Mouse (Mus musculus) cerebellum, adult 2 months (tissue): Measurements from ENCODE around the gene Pacsin1. TPM values are rescaled to one million over a fixed set of nuclear protein-coding genes. Genes with fewer than 3 reads are reported as not detected.

Experiments
- DNase-seq, 2 experiments: peaks; one replicate each; pipeline ENCODE4 v3.0.0; 2021
- H3K27ac ChIP-seq: fragments of 200-500 bp; 2 replicates; pipeline ENCODE4 v1.5.1; 2012; ENCODE audit warnings: low read length, control low read depth, inconsistent platforms; ENCODE audit not compliant: insufficient read depth
- H3K27me3 ChIP-seq: fragments of 200-500 bp; 2 replicates; pipeline ENCODE4 v1.6.1; 2012; ENCODE audit warnings: inconsistent platforms, mild to moderate bottlenecking, low read length, moderate library complexity; ENCODE audit not compliant: control insufficient read depth, insufficient read depth
- H3K4me1 ChIP-seq: fragments of 200-500 bp; 2 replicates; pipeline ENCODE4 v1.6.1; 2011; ENCODE audit warnings: low read length; ENCODE audit not compliant: control insufficient read depth, insufficient read depth
- H3K4me3 ChIP-seq: fragments of 200-500 bp; replicated peaks from 2 replicates; pipeline ENCODE3; 2011; ENCODE audit warnings: mild to moderate bottlenecking, low read depth, low read length, control low read depth; ENCODE audit not compliant: insufficient read depth
- CTCF ChIP-seq: fragments of 200-500 bp; IDR thresholded peaks from 2 replicates; pipeline ENCODE4 v1.5.1; 2011; ENCODE audit warnings: low read depth, mild to moderate bottlenecking, control low read depth, low read length, moderate library complexity, borderline replicate concordance; ENCODE audit not compliant: insufficient read depth
- POLR2A ChIP-seq: fragments of 200-500 bp; IDR thresholded peaks from 2 replicates; pipeline ENCODE4 v1.6.1; 2011; ENCODE audit warnings: low read length, control low read depth, borderline replicate concordance; ENCODE audit not compliant: insufficient read depth
- WGBS: fragments of 180-500 bp; shearing (Covaris S2); methylation state at CpG from one replicate; pipeline ENCODE4 v1.1.7; 2018; 5-methylcytosine and 5-hydroxymethylcytosine counted together
- polyA plus RNA-seq: library from polyadenylated mRNA; depleted of rRNA; stranded (reverse); fragments of >200 nt; gene quantifications from 2 replicates; pipeline ENCODE4 v1.2.3, GENCODE M21; 2012

The Pacsin1 gene
- polyA plus RNA-seq, 1 experiment, result 228 TPM

- no peak for DNase-seq
- H3K4me1 ChIP-seq, result peaks cover 17% of the 10 kb centered on the region; the same call in 1 of the 2 replicates
- H3K27ac ChIP-seq, result no peak overlapping the region
- TF ChIP-seq CTCF, result no peak
- no peak for TF ChIP-seq POLR2A
- H3K4me3 ChIP-seq, result no peak overlapping the region
- WGBS, result 77% methylated on average over 10 of the region's 10 CpGs
- H3K27me3 ChIP-seq, result no peaks in the 10 kb centered on the region
Measured at GRCm38 (mm10) chr17:27653253-27653959, 1.9 kb upstream of the Pacsin1 start.

DNA sequence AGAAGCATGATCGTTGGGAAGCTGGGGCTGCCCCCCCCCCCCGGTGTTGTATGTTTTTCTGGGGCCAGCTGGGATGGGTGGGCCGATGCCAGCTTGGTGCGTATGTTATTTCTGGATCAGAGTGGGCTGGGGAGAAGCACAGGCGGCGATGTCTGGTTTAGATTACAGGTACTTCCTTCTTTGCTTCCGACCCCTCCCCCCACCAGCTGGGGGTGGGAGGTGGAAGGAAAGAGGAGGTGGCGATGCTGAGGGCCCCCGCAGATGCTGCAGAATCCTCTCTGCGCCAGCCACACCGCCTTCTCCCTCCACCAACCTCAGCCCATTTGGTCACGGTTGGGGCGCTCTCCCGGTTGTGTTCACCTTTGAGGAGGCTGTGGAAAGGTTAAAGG is 696 bp downstream of the Pacsin1 start:
- TF ChIP-seq POLR2A (no peak), CTCF (no peak)
- no peaks in the 10 kb centered on the region for H3K27me3 ChIP-seq
- DNase-seq, result peak; percentile 78
- H3K4me1 ChIP-seq, result peaks cover 22% of the 10 kb centered on the region
- H3K27ac ChIP-seq, result peak overlapping the region; percentile 96
- peak overlapping the region; percentile 68 for H3K4me3 ChIP-seq
- WGBS, result 7% methylated on average over 14 of the region's 14 CpGs

GRCm38 (mm10) chr17:27656414-27656813 is 1.1 kb downstream of the Pacsin1 start:
- no peak for DNase-seq
- TF ChIP-seq POLR2A (no peak), CTCF (no peak)
- WGBS, result 6% methylated on average over 5 of the region's 5 CpGs
- Histone ChIP-seq H3K4me3 (peak overlapping the region; percentile 68), H3K27ac (peak overlapping the region; percentile 96), H3K27me3 (no peaks in the 10 kb centered on the region), H3K4me1 (peaks cover 21% of the 10 kb centered on the region)

DNA sequence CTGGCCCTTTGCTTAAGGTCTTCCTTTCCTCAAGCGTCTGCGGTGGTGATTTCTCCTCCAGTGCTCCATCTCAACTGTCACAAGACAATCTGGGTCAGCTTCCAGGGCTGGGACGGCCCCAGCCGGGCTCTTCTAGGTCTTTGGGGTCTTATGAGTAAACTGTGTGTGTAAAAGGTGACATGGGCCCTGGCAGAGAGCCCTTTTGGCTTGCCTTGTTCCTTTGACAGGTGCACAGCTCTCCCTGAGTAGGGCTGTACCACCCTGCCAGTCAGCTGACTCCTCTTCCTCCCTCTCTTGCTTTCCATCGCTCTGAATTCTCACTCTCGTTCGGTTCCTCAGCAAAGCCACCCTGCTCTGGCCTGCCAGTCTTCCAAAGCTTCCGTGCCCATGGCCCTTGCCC is 1.8 kb downstream of the Pacsin1 start:
- peak; percentile 13; the same call in 1 of the 2 replicates for TF ChIP-seq POLR2A
- TF ChIP-seq CTCF, result no peak
- WGBS, result 7% methylated on average over 8 of the region's 8 CpGs
- H3K4me1 ChIP-seq, result peaks cover 23% of the 10 kb centered on the region
- DNase-seq, result peak; percentile 85 to 88
- peak overlapping the region; percentile 96 for H3K27ac ChIP-seq
- no peaks in the 10 kb centered on the region for H3K27me3 ChIP-seq
- H3K4me3 ChIP-seq, result peak overlapping the region; percentile 68

DNA sequence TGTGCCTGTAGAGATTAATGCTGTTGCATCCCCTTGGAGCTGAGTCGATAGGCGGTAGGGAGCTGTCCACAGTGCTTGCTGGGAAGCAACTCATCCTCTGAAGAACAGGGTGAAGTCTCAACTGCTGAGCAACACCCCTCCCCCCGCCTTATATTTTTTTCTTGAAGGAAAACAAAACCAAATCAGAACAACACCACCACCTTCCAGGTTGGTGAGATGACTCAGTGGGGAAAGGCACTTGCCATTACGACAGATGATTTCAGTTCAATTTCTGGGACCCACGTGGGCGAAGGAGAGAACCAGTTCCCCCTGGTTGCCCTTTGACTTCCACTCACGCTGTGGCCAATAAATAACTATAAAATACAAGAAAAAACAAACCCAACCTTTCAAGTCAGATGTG is 3.5 kb downstream of the Pacsin1 start:
- TF ChIP-seq POLR2A (no peak), CTCF (no peak)
- peaks cover 31% of the 10 kb centered on the region for H3K4me1 ChIP-seq
- DNase-seq, result no peak
- WGBS, result 29% methylated on average over 7 of the region's 7 CpGs
- H3K27me3 ChIP-seq, result no peaks in the 10 kb centered on the region
- H3K4me3 ChIP-seq, result peak overlapping the region; percentile 36
- no peak overlapping the region for H3K27ac ChIP-seq

GRCm38 (mm10) chr17:27671720-27672119 is 16.4 kb downstream of the Pacsin1 start:
- DNase-seq, result no peak
- TF ChIP-seq POLR2A, result no peak
- peak; percentile 25; the same call in 1 of the 2 replicates for TF ChIP-seq CTCF
- H3K4me3 ChIP-seq, result no peak overlapping the region
- no peaks in the 10 kb centered on the region for H3K27me3 ChIP-seq
- no peak overlapping the region for H3K27ac ChIP-seq
- H3K4me1 ChIP-seq, result peaks cover 46% of the 10 kb centered on the region
- WGBS, result 84% methylated on average over 6 of the region's 6 CpGs

- WGBS, result 9% methylated on average over 7 of the region's 7 CpGs
- Histone ChIP-seq H3K27me3 (no peaks in the 10 kb centered on the region), H3K4me3 (no peak overlapping the region), H3K4me1 (peaks cover 53% of the 10 kb centered on the region), H3K27ac (peak overlapping the region; percentile 38; the same call in 1 of the 2 replicates)
- DNase-seq, result peak in 1 of 2 experiments; percentile 51
- TF ChIP-seq POLR2A (no peak), CTCF (no peak)
Measured at GRCm38 (mm10) chr17:27673945-27674344, 18.6 kb downstream of the Pacsin1 start.

- Histone ChIP-seq H3K27me3 (no peaks in the 10 kb centered on the region), H3K4me3 (no peak overlapping the region), H3K4me1 (peaks cover 63% of the 10 kb centered on the region), H3K27ac (peak overlapping the region; percentile 68)
- TF ChIP-seq CTCF, result peak; percentile 13; the same call in 1 of the 2 replicates
- no peak for TF ChIP-seq POLR2A
- DNase-seq, result peak in 1 of 2 experiments; percentile 46
- WGBS, result 27% methylated on average over 9 of the region's 9 CpGs
Measured at GRCm38 (mm10) chr17:27675453-27675852, 20.1 kb downstream of the Pacsin1 start.
